Mouse (Mus musculus): ENCODE data around the gene Gdf15. TPM values are rescaled to one million over a fixed set of nuclear protein-coding genes. Genes with fewer than 3 reads are reported as not detected.
A peak's percentile ranks its signal among the peaks of the same experiment; 100 is the strongest.

The Gdf15 gene
- polyA plus RNA-seq, 1 experiment from 2014 or later, result not detected

DNA sequence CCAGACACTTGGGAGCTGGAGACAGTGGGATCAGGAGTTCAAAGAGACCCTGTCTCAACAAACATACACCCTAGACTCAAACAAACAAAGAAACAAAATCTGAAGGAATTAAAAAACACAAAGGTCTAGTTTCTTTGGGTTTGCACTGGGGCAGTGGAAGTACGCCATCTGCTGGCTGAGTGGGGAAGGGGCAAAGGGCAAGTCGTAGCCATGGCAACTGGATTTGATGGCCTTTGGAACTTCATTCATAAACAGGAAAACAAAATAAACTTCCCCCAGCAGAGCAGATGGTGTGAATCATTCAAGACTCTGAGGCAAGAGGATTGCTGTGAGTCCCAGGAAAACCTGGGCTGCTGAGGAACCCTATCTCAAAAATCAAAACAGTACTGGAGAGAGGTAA lies 21.0 kb upstream of the Gdf15 start:
- Histone ChIP-seq H3K27ac (ENCODE audit: low read depth, low read length) (peak overlapping the region; percentile 25; the same call in 1 of the 2 replicates), H3K36me3 (ENCODE audit: control insufficient read depth, insufficient read depth, low read length) (peaks cover 7% of the 10 kb centered on the region; the same call in 1 of the 2 replicates), H3K4me3 (ENCODE audit: low read depth, low read length) (no peak overlapping the region), H3K27me3 (ENCODE audit: control insufficient read depth, insufficient read depth, low read length) (no peaks in the 10 kb centered on the region), H3K4me1 (replicated peaks; ENCODE audit: control insufficient read depth, insufficient read depth, low read length) (peaks cover 14% of the 10 kb centered on the region), H3K9me3 (ENCODE audit: control insufficient read depth, low read length) (no peaks in the 10 kb centered on the region), H3K9ac (ENCODE audit: low read length) (no peak overlapping the region), H3K4me2 (ENCODE audit: low read depth, low read length, severe bottlenecking) (no peak overlapping the region)
- WGBS, result 66% methylated on average over 2 of the region's 2 CpGs
- DNase-seq (ENCODE audit: low spot score), result peak; percentile 67
- no peak for ATAC-seq (replicated peaks; ENCODE audit: low FRiP score)

DNA sequence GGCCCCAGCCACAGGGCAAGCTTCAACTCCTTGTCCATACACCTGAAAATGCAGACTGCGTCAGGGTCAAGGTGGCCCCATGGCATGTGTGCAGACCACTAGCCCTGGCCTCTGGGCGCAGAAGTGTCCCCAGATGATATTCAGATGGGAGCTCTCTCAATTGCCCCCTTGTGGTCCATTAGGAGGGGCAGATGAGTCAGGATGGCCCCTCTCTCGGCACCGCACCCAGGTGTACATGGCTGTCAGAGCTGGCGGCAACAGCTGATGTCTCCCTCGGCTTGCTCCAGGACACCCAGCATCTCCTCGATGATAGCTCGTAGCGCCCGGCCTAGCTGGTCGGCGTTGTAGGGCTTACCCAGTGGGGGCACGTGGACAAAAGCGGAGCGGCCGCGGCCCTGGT lies 18.1 kb upstream of the Gdf15 start:
- H3K27me3 ChIP-seq (ENCODE audit: control insufficient read depth, insufficient read depth, low read length), result no peaks in the 10 kb centered on the region
- no peak overlapping the region for H3K27ac ChIP-seq (ENCODE audit: low read depth, low read length)
- H3K4me2 ChIP-seq (ENCODE audit: low read depth, low read length, severe bottlenecking), result no peak overlapping the region
- no peak overlapping the region for H3K4me3 ChIP-seq (ENCODE audit: low read depth, low read length)
- no peaks in the 10 kb centered on the region for H3K9me3 ChIP-seq (ENCODE audit: control insufficient read depth, low read length)
- no peak for ATAC-seq (replicated peaks; ENCODE audit: low FRiP score)
- WGBS, result 95% methylated on average over 17 of the region's 17 CpGs
- DNase-seq (ENCODE audit: low spot score), result no peak
- H3K9ac ChIP-seq (ENCODE audit: low read length), result no peak overlapping the region
- H3K4me1 ChIP-seq (replicated peaks; ENCODE audit: control insufficient read depth, insufficient read depth, low read length), result peaks cover 5% of the 10 kb centered on the region; the same call in 1 of the 2 replicates
- H3K36me3 ChIP-seq (ENCODE audit: control insufficient read depth, insufficient read depth, low read length), result peaks cover 7% of the 10 kb centered on the region; the same call in 1 of the 2 replicates

DNA sequence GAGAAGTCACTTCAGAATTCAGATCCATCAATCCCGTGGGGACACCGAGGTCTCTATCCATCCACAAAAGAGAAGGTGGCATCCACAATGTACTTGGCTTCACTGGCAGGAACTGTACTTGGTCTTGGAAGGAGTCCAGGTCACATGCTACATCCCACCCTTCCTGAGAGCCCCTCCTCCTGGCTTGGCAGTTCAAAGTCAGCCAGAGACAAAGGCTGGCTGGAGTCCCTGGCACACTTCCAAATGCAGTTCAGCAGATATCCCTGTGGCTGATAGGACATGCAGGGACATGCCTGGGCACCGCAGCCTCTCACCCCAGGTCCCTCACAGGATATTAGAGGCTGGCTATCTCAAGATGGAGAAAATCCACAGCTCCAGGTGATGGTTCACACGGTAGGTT lies 17.1 kb upstream of the Gdf15 start:
- Histone ChIP-seq H3K4me2 (ENCODE audit: low read depth, low read length, severe bottlenecking) (no peak overlapping the region), H3K4me1 (replicated peaks; ENCODE audit: control insufficient read depth, insufficient read depth, low read length) (no peaks in the 10 kb centered on the region), H3K36me3 (ENCODE audit: control insufficient read depth, insufficient read depth, low read length) (peaks cover 7% of the 10 kb centered on the region; the same call in 1 of the 2 replicates), H3K27me3 (ENCODE audit: control insufficient read depth, insufficient read depth, low read length) (no peaks in the 10 kb centered on the region), H3K4me3 (ENCODE audit: low read depth, low read length) (no peak overlapping the region), H3K27ac (ENCODE audit: low read depth, low read length) (0 out of 2 replicates have a peak overlapping the region, but pooled peaks have one; percentile 5), H3K9ac (ENCODE audit: low read length) (no peak overlapping the region), H3K9me3 (ENCODE audit: control insufficient read depth, low read length) (no peaks in the 10 kb centered on the region)
- ATAC-seq (replicated peaks; ENCODE audit: low FRiP score) (no peak), DNase-seq (ENCODE audit: low spot score) (peak; percentile 65)
- WGBS, result 83% methylated on average over 4 of the region's 4 CpGs

DNA sequence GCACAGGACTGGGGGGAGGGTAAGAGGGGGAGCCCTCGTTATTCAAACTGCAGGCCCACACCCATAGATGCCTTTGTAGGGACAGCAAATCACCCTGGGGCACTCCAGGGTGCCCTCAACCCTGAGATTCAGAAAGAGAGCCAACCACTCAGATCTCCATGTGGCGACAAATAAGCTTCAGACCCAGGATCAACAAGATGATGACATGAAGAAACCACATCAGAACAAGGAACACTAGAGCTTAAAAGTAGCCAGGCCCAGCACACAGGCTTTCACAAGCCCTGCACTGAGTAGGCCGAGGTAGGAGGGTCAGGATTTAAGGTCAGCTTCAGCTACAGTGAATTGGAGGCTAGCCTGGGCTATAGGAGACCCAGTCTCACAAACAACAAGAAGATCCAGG lies 16.7 kb upstream of the Gdf15 start:
- Histone ChIP-seq H3K4me3 (ENCODE audit: low read depth, low read length) (no peak overlapping the region), H3K9me3 (ENCODE audit: control insufficient read depth, low read length) (no peaks in the 10 kb centered on the region), H3K27me3 (ENCODE audit: control insufficient read depth, insufficient read depth, low read length) (no peaks in the 10 kb centered on the region), H3K4me1 (replicated peaks; ENCODE audit: control insufficient read depth, insufficient read depth, low read length) (no peaks in the 10 kb centered on the region), H3K36me3 (ENCODE audit: control insufficient read depth, insufficient read depth, low read length) (peaks cover 7% of the 10 kb centered on the region; the same call in 1 of the 2 replicates), H3K27ac (ENCODE audit: low read depth, low read length) (no peak overlapping the region), H3K9ac (ENCODE audit: low read length) (no peak overlapping the region), H3K4me2 (ENCODE audit: low read depth, low read length, severe bottlenecking) (no peak overlapping the region)
- 74% methylated on average over 3 of the region's 3 CpGs for WGBS
- no peak for DNase-seq (ENCODE audit: low spot score)
- no peak for ATAC-seq (replicated peaks; ENCODE audit: low FRiP score)

DNA sequence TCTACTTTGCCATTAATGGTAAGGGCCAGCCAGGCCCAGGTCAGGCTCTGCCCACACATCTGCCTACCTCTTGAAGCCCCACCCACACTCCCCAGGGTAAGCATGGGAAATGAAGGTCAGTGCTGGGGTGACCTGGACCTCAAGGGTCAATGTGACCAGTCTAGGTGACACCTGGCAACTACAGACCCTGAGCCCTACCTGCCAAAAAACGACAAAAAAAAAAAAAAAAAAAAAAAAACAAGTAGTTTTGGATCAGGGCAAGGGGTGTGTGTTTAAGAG lies 15.8 kb upstream of the Gdf15 start:
- Histone ChIP-seq H3K4me3 (ENCODE audit: low read depth, low read length) (no peak overlapping the region), H3K4me2 (ENCODE audit: low read depth, low read length, severe bottlenecking) (no peak overlapping the region), H3K27me3 (ENCODE audit: control insufficient read depth, insufficient read depth, low read length) (no peaks in the 10 kb centered on the region), H3K9me3 (ENCODE audit: control insufficient read depth, low read length) (no peaks in the 10 kb centered on the region), H3K27ac (ENCODE audit: low read depth, low read length) (no peak overlapping the region), H3K4me1 (replicated peaks; ENCODE audit: control insufficient read depth, insufficient read depth, low read length) (no peaks in the 10 kb centered on the region), H3K9ac (ENCODE audit: low read length) (no peak overlapping the region), H3K36me3 (ENCODE audit: control insufficient read depth, insufficient read depth, low read length) (peaks cover 7% of the 10 kb centered on the region; the same call in 1 of the 2 replicates)
- 60% methylated on average over 1 of the region's 1 CpGs for WGBS
- DNase-seq (ENCODE audit: low spot score) (no peak), ATAC-seq (replicated peaks; ENCODE audit: low FRiP score) (no peak)

DNA sequence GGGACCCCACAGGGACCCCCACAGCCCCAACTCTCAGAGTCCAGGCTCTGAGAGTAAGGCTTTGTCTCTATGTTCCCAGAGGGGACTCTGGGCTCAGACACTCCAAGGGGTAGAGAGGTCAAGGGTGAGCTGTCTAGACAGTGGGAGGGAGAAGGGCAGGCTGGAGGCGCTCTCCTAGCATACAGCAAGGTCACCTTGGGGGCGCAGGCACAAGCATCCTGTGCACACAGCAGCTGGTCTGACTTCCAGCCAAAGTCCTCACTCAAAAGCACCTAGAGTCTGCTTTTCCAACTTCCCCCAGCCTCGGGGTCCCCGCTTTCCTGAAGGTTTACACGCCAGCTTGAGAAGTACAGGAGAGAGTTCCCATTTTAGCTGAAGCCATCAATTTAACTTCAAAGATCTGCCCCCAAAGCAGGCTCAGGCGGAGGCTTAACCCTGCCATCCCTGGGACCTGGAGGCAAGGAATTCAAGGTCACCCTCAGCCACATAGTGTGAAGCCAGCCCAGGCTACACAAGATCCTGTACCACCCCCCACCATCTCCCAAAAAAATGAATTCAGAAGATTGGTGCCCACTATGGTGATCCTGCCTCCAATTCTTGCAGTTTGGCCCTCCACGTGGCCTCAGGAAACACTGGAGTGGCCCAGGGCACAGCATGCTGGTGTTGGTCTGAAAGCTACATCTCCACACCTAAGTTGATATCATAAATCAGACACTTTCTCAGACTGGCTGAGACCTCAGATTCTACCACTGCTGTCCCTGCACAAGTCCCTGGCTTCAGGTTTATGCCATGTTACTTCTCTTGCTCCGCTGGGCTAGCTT lies 15.3 kb upstream of the Gdf15 start:
- DNase-seq (ENCODE audit: low spot score) (no peak), ATAC-seq (replicated peaks; ENCODE audit: low FRiP score) (0 out of 2 replicates have a peak, but pooled peaks have one; percentile 16)
- H3K4me1 ChIP-seq (replicated peaks; ENCODE audit: control insufficient read depth, insufficient read depth, low read length), result no peaks in the 10 kb centered on the region

DNA sequence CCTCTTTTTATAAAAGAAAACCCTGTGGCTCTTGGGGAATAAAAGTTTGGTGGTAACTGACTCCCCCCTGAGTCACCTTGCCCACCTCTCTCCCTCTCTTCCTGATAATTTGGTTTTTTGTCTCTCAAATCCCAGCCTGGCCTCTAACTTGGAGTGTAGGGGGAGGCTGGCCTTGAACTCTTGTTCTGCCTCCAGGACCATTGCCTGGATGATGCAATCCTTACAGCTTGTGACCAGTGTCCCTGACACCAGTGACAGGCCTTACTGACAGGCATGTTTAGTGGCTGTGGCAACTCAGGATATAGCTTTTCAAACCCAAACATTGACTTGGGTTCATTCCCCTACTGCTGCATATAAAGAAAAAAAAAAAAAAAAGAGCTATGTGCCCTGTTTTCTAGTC lies 14.5 kb upstream of the Gdf15 start:
- Histone ChIP-seq H3K4me2 (ENCODE audit: low read depth, low read length, severe bottlenecking) (no peak overlapping the region), H3K4me1 (replicated peaks; ENCODE audit: control insufficient read depth, insufficient read depth, low read length) (no peaks in the 10 kb centered on the region), H3K27ac (ENCODE audit: low read depth, low read length) (no peak overlapping the region), H3K9me3 (ENCODE audit: control insufficient read depth, low read length) (no peaks in the 10 kb centered on the region), H3K4me3 (ENCODE audit: low read depth, low read length) (no peak overlapping the region), H3K36me3 (ENCODE audit: control insufficient read depth, insufficient read depth, low read length) (peaks cover 7% of the 10 kb centered on the region; the same call in 1 of the 2 replicates), H3K9ac (ENCODE audit: low read length) (no peak overlapping the region), H3K27me3 (ENCODE audit: control insufficient read depth, insufficient read depth, low read length) (no peaks in the 10 kb centered on the region)
- DNase-seq (ENCODE audit: low spot score) (no peak), ATAC-seq (replicated peaks; ENCODE audit: low FRiP score) (no peak)

More for the DNA sequence above, 15.3 kb upstream of the Gdf15 start:
- H3K9me3 ChIP-seq (ENCODE audit: control insufficient read depth, low read length), result no peaks in the 10 kb centered on the region
- H3K4me2 ChIP-seq (ENCODE audit: low read depth, low read length, severe bottlenecking), result no peak overlapping the region
- H3K27ac ChIP-seq (ENCODE audit: low read depth, low read length), result no peak overlapping the region
- H3K4me3 ChIP-seq (ENCODE audit: low read depth, low read length), result no peak overlapping the region
- H3K36me3 ChIP-seq (ENCODE audit: control insufficient read depth, insufficient read depth, low read length), result peaks cover 7% of the 10 kb centered on the region; the same call in 1 of the 2 replicates
- 61% methylated on average over 8 of the region's 8 CpGs for WGBS
- H3K9ac ChIP-seq (ENCODE audit: low read length), result no peak overlapping the region
- no peaks in the 10 kb centered on the region for H3K27me3 ChIP-seq (ENCODE audit: control insufficient read depth, insufficient read depth, low read length)

DNA sequence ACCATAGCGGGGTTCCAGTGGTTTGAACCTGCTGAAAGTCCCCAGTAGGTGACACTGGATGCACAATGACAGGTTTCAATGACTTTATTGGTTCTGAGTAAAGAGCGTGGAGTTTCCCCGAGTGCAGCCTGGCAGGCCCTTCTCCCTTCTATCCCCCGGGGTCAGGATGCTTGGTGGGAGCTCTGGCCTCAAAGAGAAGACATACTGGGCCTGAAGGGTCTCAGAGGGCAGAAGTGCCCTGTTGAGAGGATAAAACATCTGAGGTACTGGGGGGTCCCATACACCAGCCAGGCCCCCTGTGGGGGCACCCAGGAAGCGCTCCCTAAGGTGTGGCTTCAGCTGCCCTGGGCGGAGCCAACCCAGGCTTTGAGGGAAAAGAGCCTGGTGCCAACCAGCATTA lies 14.1 kb upstream of the Gdf15 start:
- Histone ChIP-seq H3K27ac (ENCODE audit: low read depth, low read length) (no peak overlapping the region), H3K9me3 (ENCODE audit: control insufficient read depth, low read length) (no peaks in the 10 kb centered on the region), H3K27me3 (ENCODE audit: control insufficient read depth, insufficient read depth, low read length) (no peaks in the 10 kb centered on the region), H3K9ac (ENCODE audit: low read length) (no peak overlapping the region), H3K4me1 (replicated peaks; ENCODE audit: control insufficient read depth, insufficient read depth, low read length) (no peaks in the 10 kb centered on the region), H3K36me3 (ENCODE audit: control insufficient read depth, insufficient read depth, low read length) (peaks cover 7% of the 10 kb centered on the region; the same call in 1 of the 2 replicates), H3K4me3 (ENCODE audit: low read depth, low read length) (no peak overlapping the region), H3K4me2 (ENCODE audit: low read depth, low read length, severe bottlenecking) (no peak overlapping the region)
- no peak for DNase-seq (ENCODE audit: low spot score)
- ATAC-seq (replicated peaks; ENCODE audit: low FRiP score), result no peak
- WGBS, result 79% methylated on average over 6 of the region's 6 CpGs
